Mouse (Mus musculus) mouse trophoblast stem cell (cell line): ENCODE results near the gene Tbc1d5.

Experiments
- in situ Hi-C, 2 experiments: fragments of 300-500 bp; cut with MseI, MboI; formaldehyde crosslinking; loops; 2 replicates in 1 of 2; 3 replicates in 1 of 2; pipeline ENCODE4 v1.15.1; 2025

Tbc1d5 gene

DNA sequence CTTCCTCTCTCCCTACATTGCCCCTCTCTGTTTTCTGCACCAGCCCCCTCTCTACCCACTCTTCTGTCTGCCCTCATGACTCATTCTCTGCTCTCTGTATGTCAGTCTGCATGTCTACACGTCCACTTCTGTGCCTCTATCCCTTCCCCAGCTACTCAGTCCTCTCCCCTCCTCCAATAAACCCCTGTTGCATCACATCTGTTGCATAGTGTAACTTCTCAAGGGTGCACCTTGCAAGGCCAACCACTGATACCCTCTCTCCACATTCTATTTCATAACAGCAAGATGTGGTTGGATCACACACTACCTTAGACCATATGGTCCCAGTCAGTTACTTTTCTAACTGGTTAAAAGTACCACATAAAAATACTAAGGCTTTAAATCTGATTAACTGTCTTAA, 74.9 kb downstream of the Tbc1d5 start:
- in situ Hi-C loops = no loop called here

GRCm38 (mm10) chr17:51043869-51044268, 135.3 kb downstream of the Tbc1d5 start:
- in situ Hi-C loops = no loop called here

DNA sequence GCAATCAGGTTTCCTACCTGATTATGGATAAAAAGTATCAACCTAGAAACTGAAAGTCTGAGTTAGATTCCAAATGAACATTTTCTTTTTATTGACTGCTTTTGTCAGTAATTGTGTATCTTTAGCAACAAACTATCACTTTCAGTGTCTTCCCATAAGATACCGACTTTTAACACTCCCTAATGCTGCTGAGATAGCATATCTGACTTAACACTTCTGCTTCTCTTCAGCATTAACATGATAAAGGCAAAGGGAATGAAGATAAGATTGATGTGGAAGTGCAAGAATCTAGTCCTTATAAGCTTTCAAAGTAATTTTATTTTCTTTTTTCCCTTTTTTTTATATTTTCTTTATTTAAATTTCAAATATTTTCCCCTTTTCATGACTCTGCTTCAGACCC, 138.3 kb downstream of the Tbc1d5 start:
- in situ Hi-C loops = no loop called here

GRCm38 (mm10) chr17:51023227-51023626, 155.9 kb downstream of the Tbc1d5 start:
- in situ Hi-C loops = no loop called here

DNA sequence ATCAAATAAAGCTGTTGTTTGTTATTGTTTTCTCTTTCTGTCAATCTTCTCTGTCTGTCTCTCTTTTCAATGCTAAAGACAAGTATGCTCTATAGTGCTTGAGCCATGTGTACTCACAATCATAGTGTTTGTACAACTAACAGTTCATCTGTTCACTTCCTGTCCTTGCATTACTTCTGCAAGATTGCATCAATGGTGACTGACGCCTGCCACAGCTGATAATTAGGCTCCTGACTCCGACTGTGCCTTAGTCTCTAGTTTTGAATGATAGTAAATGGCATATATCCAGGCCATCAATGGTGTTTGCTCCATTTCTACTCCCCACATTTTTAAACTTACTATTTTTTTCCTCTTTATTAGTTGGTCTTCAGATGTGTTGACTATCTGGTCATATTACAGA, 162.8 kb downstream of the Tbc1d5 start:
- in situ Hi-C loops = no loop called here

DNA sequence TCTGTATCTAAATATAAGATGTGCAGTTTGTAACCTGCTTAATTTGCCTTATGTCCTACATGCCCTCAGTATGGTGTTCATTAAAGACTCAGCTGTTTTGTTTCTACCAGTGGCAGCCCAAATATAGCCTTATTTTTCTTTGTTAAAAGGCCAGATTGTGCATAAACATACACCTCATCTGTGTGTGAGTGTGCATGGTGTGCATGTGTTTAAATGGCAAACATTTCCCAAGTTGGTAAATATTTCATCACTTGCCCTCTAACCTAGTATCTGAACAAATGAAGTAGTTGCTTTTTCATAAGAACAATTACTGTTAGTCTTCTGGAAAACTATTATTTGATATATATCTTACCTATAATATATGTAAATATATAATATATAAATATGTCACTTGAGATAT, 165.2 kb downstream of the Tbc1d5 start:
- in situ Hi-C loops = no loop called here

- in situ Hi-C loops = no loop called here
Measured at GRCm38 (mm10) chr17:51003179-51003578, 176.0 kb downstream of the Tbc1d5 start.

DNA sequence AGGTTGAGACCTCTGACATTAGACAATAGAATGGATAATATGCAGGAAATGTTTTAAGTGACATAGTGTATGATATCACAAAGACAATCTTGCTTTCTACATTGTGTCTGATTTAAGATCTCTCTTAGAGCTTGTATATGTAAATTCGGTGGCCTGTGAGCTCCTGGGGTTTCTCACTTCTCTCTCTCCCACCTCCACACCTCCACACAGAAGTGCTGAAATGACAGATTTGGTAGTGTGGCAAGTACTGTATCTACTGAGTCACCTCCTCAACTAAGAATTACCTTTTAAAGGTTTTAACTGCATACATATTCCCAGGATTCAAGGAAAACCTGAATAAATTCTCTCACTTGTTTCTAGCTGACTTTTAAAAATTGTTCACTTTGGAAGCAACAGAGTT, 180.9 kb downstream of the Tbc1d5 start:
- in situ Hi-C loops = no loop called here

DNA sequence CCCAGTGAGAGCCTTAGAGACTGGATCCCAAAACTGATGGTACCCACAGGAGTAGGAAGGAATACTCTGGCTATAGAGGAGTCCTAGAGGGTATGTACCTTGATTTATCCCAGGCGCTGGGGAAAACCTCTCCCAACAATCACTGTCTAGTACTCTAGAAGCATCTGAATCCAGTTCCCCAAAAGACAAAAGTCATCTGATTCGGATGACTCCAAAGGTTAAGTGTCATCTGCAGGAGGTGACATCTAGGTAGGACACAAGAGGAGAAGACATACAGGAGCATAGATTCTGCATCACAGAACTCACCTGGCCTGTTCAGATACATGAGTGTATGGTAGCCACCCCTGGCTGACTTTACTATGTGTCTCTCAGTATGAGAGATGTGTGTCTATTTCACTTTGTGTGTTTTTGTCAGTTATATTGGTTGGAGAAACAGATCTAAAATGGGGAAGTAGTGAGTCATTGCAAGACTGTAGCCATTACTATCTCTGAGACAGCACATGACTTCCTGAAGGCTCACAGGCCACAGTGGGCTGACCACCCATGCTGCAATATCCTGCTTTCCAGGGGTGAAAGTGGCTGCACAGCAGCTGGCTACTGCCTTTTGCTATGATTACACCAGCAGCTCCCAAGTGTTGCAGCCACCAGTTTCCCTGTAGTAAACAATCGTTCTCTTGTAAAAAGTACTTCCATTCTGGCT, 185.7 kb downstream of the Tbc1d5 start:
- in situ Hi-C loops = no loop called here

GRCm38 (mm10) chr17:50990770-50991405, 188.3 kb downstream of the Tbc1d5 start:
- in situ Hi-C loops = no loop called here

DNA sequence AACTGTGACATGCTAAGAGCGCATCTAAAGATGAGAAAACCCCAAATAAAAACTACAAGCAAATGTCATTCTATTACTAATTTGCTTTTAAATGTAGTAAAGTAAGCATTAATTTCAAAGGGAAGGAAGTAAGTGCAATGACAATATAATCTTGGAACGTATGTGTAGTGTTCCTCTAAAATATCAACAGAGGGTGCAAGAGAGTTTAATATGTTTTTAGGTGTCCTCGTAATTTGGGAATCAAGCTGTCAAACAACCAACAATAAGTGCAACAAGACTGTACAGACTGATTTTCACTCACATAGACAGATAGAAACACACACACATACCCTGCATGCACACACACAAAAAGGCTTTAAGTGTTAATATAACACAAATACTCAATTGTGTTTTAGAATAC, 191.2 kb downstream of the Tbc1d5 start:
- in situ Hi-C loops = no loop called here

DNA sequence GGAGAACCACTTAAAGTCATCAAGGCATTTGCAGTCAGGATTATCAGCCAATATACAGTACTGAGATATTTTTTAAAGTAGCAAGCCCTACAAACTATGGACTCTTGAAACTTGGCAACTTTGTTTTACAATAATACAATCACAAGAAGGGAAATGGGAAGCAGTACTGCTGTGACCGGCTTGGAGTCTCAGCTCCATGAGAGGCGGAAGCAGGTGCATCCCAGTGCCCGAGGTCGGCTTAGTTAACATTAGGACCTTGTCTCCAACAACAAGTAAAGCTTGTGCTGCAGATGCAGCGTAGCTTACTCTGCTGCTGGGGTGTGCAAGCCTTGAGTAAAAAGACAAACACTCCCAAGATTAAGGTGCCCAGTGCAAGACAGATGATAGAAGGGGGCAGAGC, 197.2 kb downstream of the Tbc1d5 start:
- in situ Hi-C loops = no loop called here

DNA sequence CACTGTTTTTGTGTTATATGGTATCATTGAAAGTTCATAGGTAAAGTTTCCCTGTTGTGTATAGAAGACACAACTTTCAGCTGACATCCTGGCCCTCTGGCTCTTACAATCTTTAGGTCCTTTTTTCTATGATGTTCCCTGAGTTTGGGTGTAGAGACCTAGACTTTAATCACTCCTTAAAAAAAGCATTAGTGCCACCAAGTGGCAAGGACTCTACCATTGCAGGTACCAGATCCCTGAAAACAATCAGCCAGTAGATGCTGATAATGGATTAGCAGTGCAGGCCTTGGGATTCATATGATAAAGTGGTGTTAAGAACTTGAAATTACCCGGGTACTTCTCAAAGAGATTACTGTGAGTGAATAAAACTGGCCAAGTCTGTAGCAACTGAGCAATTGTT, 207.0 kb downstream of the Tbc1d5 start:
- in situ Hi-C loops = loop anchor here in 1 of 2 experiments (5.0 kb wide), 1 partner anchor 160 kb away; no protein-coding TSS in a partner anchor

GRCm38 (mm10) chr17:50966147-50966546, 213.0 kb downstream of the Tbc1d5 start:
- in situ Hi-C loops = no loop called here

GRCm38 (mm10) chr17:50954313-50954712, 224.8 kb downstream of the Tbc1d5 start:
- in situ Hi-C loops = no loop called here

- in situ Hi-C loops = no loop called here
Measured at GRCm38 (mm10) chr17:50922308-50922707, 256.8 kb downstream of the Tbc1d5 start.

DNA sequence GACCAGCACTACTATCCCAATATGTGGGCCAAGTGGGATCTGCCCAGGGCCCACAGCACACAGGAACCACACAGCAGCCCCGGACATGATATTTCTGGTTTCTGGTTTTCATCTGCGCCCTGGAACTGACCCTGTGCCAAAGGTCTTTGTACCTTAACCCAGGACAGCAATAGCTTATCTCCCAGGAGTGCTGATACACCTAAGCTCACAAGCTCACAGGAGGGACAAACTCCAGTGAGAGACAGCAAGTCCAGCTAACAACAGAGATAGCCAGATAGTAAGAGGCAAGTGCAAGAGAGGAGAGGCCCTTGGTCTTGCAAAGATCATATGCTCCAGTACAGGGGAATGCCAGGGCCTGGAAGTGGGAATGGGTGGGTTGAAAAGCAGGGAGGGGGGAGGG, 263.9 kb downstream of the Tbc1d5 start:
- in situ Hi-C loops = no loop called here

DNA sequence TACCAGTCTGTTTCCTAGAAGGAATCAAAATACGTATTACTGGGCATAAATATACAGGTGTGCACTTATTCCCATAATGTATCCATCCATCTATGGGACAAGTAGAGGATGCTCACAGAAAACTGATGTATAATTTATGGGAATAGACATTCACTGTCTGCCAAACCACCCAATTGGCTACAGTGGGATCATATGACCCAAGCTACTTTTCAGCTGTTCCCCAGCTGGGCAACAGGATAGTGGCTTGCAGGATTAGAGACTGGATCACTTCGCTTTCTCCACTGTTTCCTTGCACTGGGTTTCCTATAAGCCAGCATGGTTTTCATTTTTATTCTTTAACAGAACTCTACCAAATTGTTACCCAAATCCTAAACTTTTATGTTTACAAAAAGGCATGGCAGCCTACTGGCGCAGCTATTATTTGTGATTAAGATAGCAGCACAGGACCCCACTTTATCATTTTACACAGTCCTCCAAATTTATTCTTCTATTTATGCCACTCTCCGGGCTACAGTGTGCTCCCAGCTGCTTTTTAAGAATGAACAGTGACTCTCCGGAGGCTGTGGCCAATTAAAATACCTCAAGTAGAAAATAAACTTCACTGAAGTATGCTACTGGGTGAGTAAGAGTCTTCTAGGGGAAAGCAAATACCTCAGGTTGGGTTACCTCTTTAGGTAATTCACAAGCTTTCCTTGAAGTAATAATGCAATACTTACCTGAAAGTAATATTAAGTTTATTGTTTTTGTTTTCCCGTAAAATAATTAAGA, 270.4 kb downstream of the Tbc1d5 start:
- in situ Hi-C loops = no loop called here

- in situ Hi-C loops = no loop called here
Measured at GRCm38 (mm10) chr17:50908160-50908559, 271.0 kb downstream of the Tbc1d5 start.

DNA sequence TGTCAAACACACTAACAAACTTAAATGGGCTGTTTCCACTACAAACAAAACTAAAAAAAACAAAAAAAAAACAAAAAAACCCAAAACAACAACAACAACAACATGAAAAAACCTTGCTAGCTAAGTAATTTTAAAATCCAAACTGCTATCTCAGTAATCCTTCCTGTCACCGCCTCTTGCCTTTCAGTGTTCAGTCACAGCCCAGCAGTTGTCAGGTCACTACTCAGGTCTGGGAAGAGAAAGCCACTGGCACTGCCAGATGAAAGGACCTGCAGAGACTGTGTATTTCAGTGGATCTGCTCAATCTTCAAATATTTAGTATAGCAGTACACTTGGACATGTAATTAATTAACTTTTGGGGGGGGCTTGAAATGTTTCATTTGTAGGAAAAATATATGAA, 272.5 kb downstream of the Tbc1d5 start:
- in situ Hi-C loops = no loop called here

DNA sequence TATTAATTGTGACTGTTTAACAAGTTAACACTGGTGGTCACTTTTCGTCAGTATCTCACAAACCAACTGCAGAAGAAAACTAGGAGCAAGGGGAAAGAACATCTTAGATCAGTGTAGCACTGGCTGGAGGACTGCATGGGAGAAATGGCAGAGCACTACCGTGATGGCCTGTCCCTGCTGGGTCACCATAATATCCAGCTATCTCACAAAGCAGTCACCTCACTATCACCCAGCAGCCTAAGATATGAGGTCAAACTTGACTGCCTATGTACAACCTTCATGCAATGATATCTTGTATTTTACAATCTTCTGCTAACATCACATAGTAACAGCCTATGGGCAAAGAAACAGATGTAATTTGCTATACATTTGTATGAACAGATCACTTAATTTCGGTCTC, 274.7 kb downstream of the Tbc1d5 start:
- in situ Hi-C loops = no loop called here

DNA sequence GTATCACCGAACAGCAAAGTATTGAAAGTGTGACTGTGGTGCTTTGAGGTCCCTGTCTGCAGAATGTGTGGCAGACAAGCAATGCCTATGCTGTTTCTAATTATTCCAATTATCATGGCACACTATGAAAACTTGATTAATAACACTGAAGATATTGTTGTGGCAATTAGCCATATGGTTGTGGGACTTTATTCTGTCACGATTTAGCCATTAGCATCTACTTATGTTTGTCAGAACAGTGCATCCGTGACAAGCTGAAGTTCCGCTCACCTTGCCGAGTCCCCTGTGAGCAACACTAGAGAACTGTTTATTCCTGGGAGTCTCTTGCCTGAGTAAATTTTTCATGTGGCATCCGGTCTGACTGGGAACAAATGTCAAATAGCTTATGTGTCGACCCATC, 281.3 kb downstream of the Tbc1d5 start:
- in situ Hi-C loops = no loop called here

DNA sequence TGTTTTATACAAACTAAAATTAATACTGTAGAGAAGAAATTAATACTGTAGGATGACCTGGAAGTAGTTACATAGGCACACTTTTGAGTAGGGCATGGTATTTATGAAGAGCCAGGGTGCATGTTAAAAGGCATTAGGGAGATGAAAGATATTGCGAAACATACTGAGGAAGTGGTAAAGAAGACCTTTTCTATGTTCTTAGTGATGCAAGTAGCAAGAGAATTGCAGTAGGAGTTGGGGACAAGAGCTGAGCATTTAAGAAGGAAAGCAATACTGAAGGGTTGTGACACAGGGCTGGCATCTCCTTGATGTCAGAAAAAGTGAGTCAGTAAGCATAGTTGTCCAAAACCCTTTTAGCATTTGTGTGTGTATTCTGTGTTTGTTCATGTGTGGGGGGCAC, 289.7 kb downstream of the Tbc1d5 start:
- in situ Hi-C loops = no loop called here
